Mouse (Mus musculus): ENCODE measurements around the gene Ltbp4. TPM values are rescaled to one million over a fixed set of nuclear protein-coding genes. Genes with fewer than 3 reads are reported as not detected.
A peak's percentile ranks its signal among the peaks of the same experiment; 100 is the strongest.

Gene Ltbp4
- polyA plus RNA-seq, 1 experiment from 2014 or later, result 10.8 TPM

GRCm38 (mm10) chr7:27322291-27322690, 15.2 kb downstream of the Ltbp4 start:
- Histone ChIP-seq H3K9ac (ENCODE audit: low read length) (no peak overlapping the region), H3K27me3 (ENCODE audit: control insufficient read depth, insufficient read depth, low read length) (peaks cover 23% of the 10 kb centered on the region), H3K9me3 (ENCODE audit: control insufficient read depth, low read length) (no peaks in the 10 kb centered on the region), H3K27ac (replicated peaks; ENCODE audit: low read depth, low read length) (no peak overlapping the region), H3K4me2 (ENCODE audit: low read depth, severe bottlenecking) (no peak overlapping the region), H3K4me3 (ENCODE audit: low read depth, low read length) (no peak overlapping the region), H3K36me3 (ENCODE audit: control insufficient read depth, insufficient read depth, low read length) (no peaks in the 10 kb centered on the region), H3K4me1 (ENCODE audit: control insufficient read depth, insufficient read depth, low read length) (no peaks in the 10 kb centered on the region)
- WGBS, result 19% methylated on average over 13 of the region's 13 CpGs
- ATAC-seq (ENCODE audit: insufficient number of reproducible peaks, low FRiP score, low TSS enrichment, low read depth) (no peak), DNase-seq (ENCODE audit: low spot score) (no peak)

GRCm38 (mm10) chr7:27319411-27319810, 18.1 kb downstream of the Ltbp4 start:
- Histone ChIP-seq H3K27ac (replicated peaks; ENCODE audit: low read depth, low read length) (no peak overlapping the region), H3K4me3 (ENCODE audit: low read depth, low read length) (no peak overlapping the region), H3K9me3 (ENCODE audit: control insufficient read depth, low read length) (no peaks in the 10 kb centered on the region), H3K27me3 (ENCODE audit: control insufficient read depth, insufficient read depth, low read length) (0 out of 2 replicates have a peak, but pooled peaks cover 4% of the 10 kb centered on the region), H3K9ac (ENCODE audit: low read length) (no peak overlapping the region), H3K4me2 (ENCODE audit: low read depth, severe bottlenecking) (no peak overlapping the region), H3K36me3 (ENCODE audit: control insufficient read depth, insufficient read depth, low read length) (no peaks in the 10 kb centered on the region), H3K4me1 (ENCODE audit: control insufficient read depth, insufficient read depth, low read length) (no peaks in the 10 kb centered on the region)
- WGBS, result 88% methylated on average over 22 of the region's 22 CpGs
- no peak for ATAC-seq (ENCODE audit: insufficient number of reproducible peaks, low FRiP score, low TSS enrichment, low read depth)
- no peak for DNase-seq (ENCODE audit: low spot score)

DNA sequence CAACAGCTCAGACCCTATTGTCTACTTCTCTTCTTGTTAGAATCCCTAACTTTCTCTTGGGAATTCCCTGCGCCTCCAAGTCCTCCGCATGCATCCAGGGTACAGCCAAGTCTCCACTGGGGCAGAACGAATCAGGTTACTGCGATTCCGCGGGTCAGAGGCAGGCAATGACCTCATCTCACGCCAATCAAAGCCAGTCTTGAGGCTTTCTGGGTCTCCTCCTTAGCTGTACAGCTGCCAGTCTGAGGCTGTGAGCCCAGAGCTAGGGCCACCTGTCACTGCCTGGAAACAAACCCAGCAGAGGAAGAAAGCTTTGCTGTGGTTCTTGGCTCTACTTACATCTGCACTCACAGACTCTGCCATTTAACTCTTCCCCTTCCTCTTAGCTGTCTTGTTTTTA, 21.5 kb downstream of the Ltbp4 start:
- ATAC-seq (ENCODE audit: insufficient number of reproducible peaks, low FRiP score, low TSS enrichment, low read depth), result no peak
- Histone ChIP-seq H3K4me3 (ENCODE audit: low read depth, low read length) (no peak overlapping the region), H3K27me3 (ENCODE audit: control insufficient read depth, insufficient read depth, low read length) (0 out of 2 replicates have a peak, but pooled peaks cover 2% of the 10 kb centered on the region), H3K9me3 (ENCODE audit: control insufficient read depth, low read length) (peaks cover 3% of the 10 kb centered on the region; the same call in 1 of the 2 replicates), H3K36me3 (ENCODE audit: control insufficient read depth, insufficient read depth, low read length) (no peaks in the 10 kb centered on the region), H3K9ac (ENCODE audit: low read length) (no peak overlapping the region), H3K4me2 (ENCODE audit: low read depth, severe bottlenecking) (no peak overlapping the region), H3K4me1 (ENCODE audit: control insufficient read depth, insufficient read depth, low read length) (no peaks in the 10 kb centered on the region), H3K27ac (replicated peaks; ENCODE audit: low read depth, low read length) (no peak overlapping the region)
- 46% methylated on average over 7 of the region's 7 CpGs for WGBS
- no peak for DNase-seq (ENCODE audit: low spot score)

- no peak for DNase-seq (ENCODE audit: low spot score)
- no peak overlapping the region for H3K9ac ChIP-seq (ENCODE audit: low read length)
- no peaks in the 10 kb centered on the region for H3K36me3 ChIP-seq (ENCODE audit: control insufficient read depth, insufficient read depth, low read length)
- no peak for ATAC-seq (ENCODE audit: insufficient number of reproducible peaks, low FRiP score, low TSS enrichment, low read depth)
- H3K9me3 ChIP-seq (ENCODE audit: control insufficient read depth, low read length), result peaks cover 3% of the 10 kb centered on the region; the same call in 1 of the 2 replicates
- H3K4me1 ChIP-seq (ENCODE audit: control insufficient read depth, insufficient read depth, low read length), result 0 out of 2 replicates have a peak, but pooled peaks cover 2% of the 10 kb centered on the region
- H3K27me3 ChIP-seq (ENCODE audit: control insufficient read depth, insufficient read depth, low read length), result peaks cover 10% of the 10 kb centered on the region
- H3K4me2 ChIP-seq (ENCODE audit: low read depth, severe bottlenecking), result no peak overlapping the region
- no peak overlapping the region for H3K27ac ChIP-seq (replicated peaks; ENCODE audit: low read depth, low read length)
- 90% methylated on average over 3 of the region's 3 CpGs for WGBS
- H3K4me3 ChIP-seq (ENCODE audit: low read depth, low read length), result no peak overlapping the region
Observed at GRCm38 (mm10) chr7:27314393-27314792, 23.1 kb downstream of the Ltbp4 start.

- no peaks in the 10 kb centered on the region for H3K36me3 ChIP-seq (ENCODE audit: control insufficient read depth, insufficient read depth, low read length)
- H3K9me3 ChIP-seq (ENCODE audit: control insufficient read depth, low read length), result peaks cover 3% of the 10 kb centered on the region; the same call in 1 of the 2 replicates
- H3K4me1 ChIP-seq (ENCODE audit: control insufficient read depth, insufficient read depth, low read length), result 0 out of 2 replicates have a peak, but pooled peaks cover 2% of the 10 kb centered on the region
- H3K4me3 ChIP-seq (ENCODE audit: low read depth, low read length), result no peak overlapping the region
- DNase-seq (ENCODE audit: low spot score), result no peak
- no peak for ATAC-seq (ENCODE audit: insufficient number of reproducible peaks, low FRiP score, low TSS enrichment, low read depth)
- peaks cover 10% of the 10 kb centered on the region for H3K27me3 ChIP-seq (ENCODE audit: control insufficient read depth, insufficient read depth, low read length)
- no peak overlapping the region for H3K4me2 ChIP-seq (ENCODE audit: low read depth, severe bottlenecking)
- WGBS, result 90% methylated on average over 12 of the region's 12 CpGs
- H3K9ac ChIP-seq (ENCODE audit: low read length), result no peak overlapping the region
- no peak overlapping the region for H3K27ac ChIP-seq (replicated peaks; ENCODE audit: low read depth, low read length)
Observed at GRCm38 (mm10) chr7:27311651-27312284, 25.7 kb downstream of the Ltbp4 start.

GRCm38 (mm10) chr7:27310996-27311535, 26.4 kb downstream of the Ltbp4 start:
- H3K9me3 ChIP-seq (ENCODE audit: control insufficient read depth, low read length), result peaks cover 3% of the 10 kb centered on the region; the same call in 1 of the 2 replicates
- H3K9ac ChIP-seq (ENCODE audit: low read length), result no peak overlapping the region
- no peaks in the 10 kb centered on the region for H3K36me3 ChIP-seq (ENCODE audit: control insufficient read depth, insufficient read depth, low read length)
- no peak overlapping the region for H3K4me2 ChIP-seq (ENCODE audit: low read depth, severe bottlenecking)
- no peak overlapping the region for H3K27ac ChIP-seq (replicated peaks; ENCODE audit: low read depth, low read length)
- no peak for DNase-seq (ENCODE audit: low spot score)
- WGBS, result 42% methylated on average over 8 of the region's 8 CpGs
- 0 out of 2 replicates have a peak, but pooled peaks cover 2% of the 10 kb centered on the region for H3K4me1 ChIP-seq (ENCODE audit: control insufficient read depth, insufficient read depth, low read length)
- no peak for ATAC-seq (ENCODE audit: insufficient number of reproducible peaks, low FRiP score, low TSS enrichment, low read depth)
- peaks cover 10% of the 10 kb centered on the region for H3K27me3 ChIP-seq (ENCODE audit: control insufficient read depth, insufficient read depth, low read length)
- H3K4me3 ChIP-seq (ENCODE audit: low read depth, low read length), result no peak overlapping the region

GRCm38 (mm10) chr7:27310306-27310705, 27.2 kb downstream of the Ltbp4 start:
- no peak overlapping the region for H3K27ac ChIP-seq (replicated peaks; ENCODE audit: low read depth, low read length)

DNA sequence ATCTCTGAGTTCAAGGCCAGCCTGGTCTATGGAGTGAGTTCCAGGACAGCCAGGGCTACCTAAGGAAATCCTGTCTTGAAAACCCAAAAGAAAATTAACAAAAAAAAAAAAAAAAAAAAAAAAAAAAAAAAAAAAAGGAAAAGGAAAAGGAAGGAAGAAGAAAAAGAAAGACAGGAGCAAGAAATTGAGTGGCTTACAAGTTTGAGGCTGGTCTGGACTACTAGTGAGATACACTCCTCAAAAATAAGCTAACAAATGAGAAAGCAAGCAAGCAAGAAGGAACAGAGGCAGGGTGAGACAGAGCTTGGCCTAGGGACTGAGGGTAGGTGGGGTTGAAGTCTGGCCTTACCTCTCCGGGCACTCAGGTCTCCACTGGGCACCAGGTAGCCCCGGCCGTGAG, 27.7 kb downstream of the Ltbp4 start:
- Histone ChIP-seq H3K4me3 (ENCODE audit: low read depth, low read length) (no peak overlapping the region), H3K9ac (ENCODE audit: low read length) (no peak overlapping the region), H3K4me1 (ENCODE audit: control insufficient read depth, insufficient read depth, low read length) (0 out of 2 replicates have a peak, but pooled peaks cover 2% of the 10 kb centered on the region), H3K4me2 (ENCODE audit: low read depth, severe bottlenecking) (no peak overlapping the region), H3K36me3 (ENCODE audit: control insufficient read depth, insufficient read depth, low read length) (no peaks in the 10 kb centered on the region), H3K27ac (replicated peaks; ENCODE audit: low read depth, low read length) (no peak overlapping the region), H3K27me3 (ENCODE audit: control insufficient read depth, insufficient read depth, low read length) (peaks cover 10% of the 10 kb centered on the region), H3K9me3 (ENCODE audit: control insufficient read depth, low read length) (peaks cover 3% of the 10 kb centered on the region; the same call in 1 of the 2 replicates)
- DNase-seq (ENCODE audit: low spot score), result no peak
- no peak for ATAC-seq (ENCODE audit: insufficient number of reproducible peaks, low FRiP score, low TSS enrichment, low read depth)
- 37% methylated on average over 3 of the region's 3 CpGs for WGBS

More at GRCm38 (mm10) chr7:27310306-27310705, 27.2 kb downstream of the Ltbp4 start:
- no peak for ATAC-seq (ENCODE audit: insufficient number of reproducible peaks, low FRiP score, low TSS enrichment, low read depth)
- 6% methylated on average over 17 of the region's 17 CpGs for WGBS
- no peak overlapping the region for H3K9ac ChIP-seq (ENCODE audit: low read length)
- H3K27me3 ChIP-seq (ENCODE audit: control insufficient read depth, insufficient read depth, low read length), result peaks cover 10% of the 10 kb centered on the region
- H3K4me1 ChIP-seq (ENCODE audit: control insufficient read depth, insufficient read depth, low read length), result 0 out of 2 replicates have a peak, but pooled peaks cover 2% of the 10 kb centered on the region
- H3K9me3 ChIP-seq (ENCODE audit: control insufficient read depth, low read length), result peaks cover 3% of the 10 kb centered on the region; the same call in 1 of the 2 replicates
- H3K36me3 ChIP-seq (ENCODE audit: control insufficient read depth, insufficient read depth, low read length), result no peaks in the 10 kb centered on the region
- H3K4me2 ChIP-seq (ENCODE audit: low read depth, severe bottlenecking), result peak overlapping the region; percentile 42
- peak; percentile 34 for DNase-seq (ENCODE audit: low spot score)
- H3K4me3 ChIP-seq (ENCODE audit: low read depth, low read length), result no peak overlapping the region
